Mouse (Mus musculus) E14TG2a.4 (cell line): Measurements from ENCODE around the gene Slc25a30.
"Not testable (repeated sequence)": the region's sequence is repeated elsewhere in the genome, so short reads cannot be mapped to it uniquely, and the experiment has no call there.

ENCODE experiments used
- H3K27me3 ChIP-seq: 2 replicates; pipeline ENCODE4 v1.6.1; 2014; ENCODE audit warnings: low read length, control low read depth; ENCODE audit not compliant: insufficient read depth
- H3K36me3 ChIP-seq: 2 replicates; pipeline ENCODE4 v1.6.1; 2014; ENCODE audit warnings: low read length, control low read depth; ENCODE audit not compliant: insufficient read depth
- H3K4me1 ChIP-seq: replicated peaks from 2 replicates; pipeline ENCODE4 v1.6.1; 2014; ENCODE audit warnings: low read depth, low read length, control low read depth
- H3K4me3 ChIP-seq: replicated peaks from 2 replicates; pipeline ENCODE4 v1.5.1; 2014; ENCODE audit warnings: mild to moderate bottlenecking, low read length
- H3K9me3 ChIP-seq: 2 replicates; pipeline ENCODE4 v1.6.1; 2014; ENCODE audit warnings: low read length, control low read depth
- CTCF ChIP-seq: conservative IDR thresholded peaks from 2 replicates; pipeline ENCODE4 v1.5.1; 2014; ENCODE audit warnings: low read length
- NANOG ChIP-seq: IDR thresholded peaks from 2 replicates; pipeline ENCODE4 v1.6.1; 2014; ENCODE audit warnings: borderline replicate concordance, low read length, mixed read lengths
- POU5F1 ChIP-seq: IDR thresholded peaks from 2 replicates; pipeline ENCODE4 v1.6.1; 2014; ENCODE audit warnings: low read length, borderline replicate concordance

The Slc25a30 gene

DNA sequence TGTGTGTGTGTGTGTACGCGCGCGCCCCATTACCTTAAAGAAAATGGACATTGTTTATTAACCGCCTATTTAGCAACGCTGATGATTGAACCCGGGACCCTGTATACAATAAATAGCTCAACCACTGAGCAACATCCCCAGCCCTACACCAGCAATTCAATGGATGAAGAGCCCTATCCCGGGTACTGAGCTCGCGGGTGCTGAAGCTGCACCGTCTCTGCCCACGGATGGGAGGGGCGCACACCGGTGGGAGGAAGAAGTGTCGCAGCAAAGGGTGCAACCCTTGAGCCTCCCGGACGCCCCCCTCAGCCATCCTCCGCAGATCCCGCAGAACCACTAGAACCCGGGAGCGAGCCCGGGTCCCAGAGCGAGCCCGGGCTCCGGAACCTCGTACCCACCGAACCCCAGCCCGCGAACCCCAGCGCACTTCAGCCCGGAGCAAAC lies 391 bp downstream of the Slc25a30 start:
- Histone ChIP-seq H3K27me3 (peaks cover 21% of the 10 kb centered on the region), H3K4me1 (peaks cover 21% of the 10 kb centered on the region), H3K36me3 (peaks cover 9% of the 10 kb centered on the region), H3K9me3 (no peaks in the 10 kb centered on the region), H3K4me3 (peak overlapping the region; percentile 95)
- TF ChIP-seq NANOG: no peak
- TF ChIP-seq POU5F1: no peak
- TF ChIP-seq CTCF: no peak

- TF ChIP-seq NANOG (no peak), CTCF (no peak), POU5F1 (no peak)
- Histone ChIP-seq H3K4me3 (no peak overlapping the region), H3K9me3 (no peaks in the 10 kb centered on the region), H3K36me3 (peaks cover 35% of the 10 kb centered on the region), H3K4me1 (peaks cover 13% of the 10 kb centered on the region), H3K27me3 (no peaks in the 10 kb centered on the region)
Observed at GRCm38 (mm10) chr14:75779913-75780312, 6.9 kb downstream of the Slc25a30 start.

DNA sequence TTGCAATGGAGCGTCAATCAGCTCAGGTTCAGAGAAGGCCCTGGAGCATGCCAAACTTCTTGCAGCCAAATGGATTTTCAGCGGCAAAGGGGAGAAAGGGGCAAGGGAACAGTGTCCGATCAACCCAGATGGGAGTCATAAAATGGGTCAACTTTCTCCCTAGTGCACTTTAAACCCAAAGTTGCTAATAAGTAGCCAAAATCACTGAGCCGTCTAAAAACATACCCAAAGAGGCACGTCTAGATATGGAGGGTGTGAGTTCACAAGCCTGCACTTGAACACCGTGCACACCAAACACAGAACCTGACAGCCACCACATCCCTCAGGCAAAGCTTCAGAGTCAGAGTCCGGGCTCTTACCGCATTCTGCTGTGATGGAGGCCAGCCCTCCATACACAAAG lies 10.2 kb downstream of the Slc25a30 start:
- Histone ChIP-seq H3K4me3 (no peak overlapping the region), H3K9me3 (no peaks in the 10 kb centered on the region), H3K27me3 (no peaks in the 10 kb centered on the region), H3K36me3 (peaks cover 49% of the 10 kb centered on the region), H3K4me1 (peaks cover 14% of the 10 kb centered on the region)
- TF ChIP-seq NANOG (no peak), CTCF (no peak), POU5F1 (no peak)

GRCm38 (mm10) chr14:75773431-75773830 lies 13.4 kb downstream of the Slc25a30 start:
- Histone ChIP-seq H3K4me3 (no peak overlapping the region), H3K9me3 (no peaks in the 10 kb centered on the region), H3K36me3 (peaks cover 59% of the 10 kb centered on the region), H3K4me1 (peaks cover 23% of the 10 kb centered on the region), H3K27me3 (no peaks in the 10 kb centered on the region)
- TF ChIP-seq NANOG (no peak), CTCF (no peak), POU5F1 (no peak)

- not testable (repeated sequence) for H3K4me3 ChIP-seq, H3K27me3 ChIP-seq, H3K9me3 ChIP-seq
- Histone ChIP-seq H3K4me1 (peaks cover 22% of the 10 kb centered on the region), H3K36me3 (peaks cover 60% of the 10 kb centered on the region)
Observed at GRCm38 (mm10) chr14:75772407-75772806, 14.4 kb downstream of the Slc25a30 start.

DNA sequence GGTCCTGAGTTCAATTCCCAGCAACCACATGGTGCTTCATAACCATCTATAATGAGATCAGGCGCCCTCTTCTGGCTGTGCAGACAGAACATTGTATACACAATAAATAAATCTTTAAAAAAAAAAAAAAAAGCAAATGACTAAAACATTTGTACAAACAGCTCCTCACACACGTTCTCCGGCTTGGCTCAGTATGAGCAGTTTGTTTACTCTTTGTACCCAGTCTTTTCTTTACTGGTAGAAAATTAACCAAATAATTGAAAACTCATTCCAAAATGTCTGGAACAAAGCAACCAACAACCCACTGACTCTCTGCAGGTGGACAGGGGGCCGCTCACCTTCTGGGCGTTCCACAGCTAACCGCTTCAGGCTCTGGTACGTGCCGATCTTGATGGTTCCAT lies 15.7 kb downstream of the Slc25a30 start:
- H3K27me3 ChIP-seq: no peaks in the 10 kb centered on the region
- H3K36me3 ChIP-seq: peaks cover 65% of the 10 kb centered on the region
- no peaks in the 10 kb centered on the region for H3K9me3 ChIP-seq
- H3K4me1 ChIP-seq: peaks cover 16% of the 10 kb centered on the region
- no peak for TF ChIP-seq POU5F1
- no peak for TF ChIP-seq NANOG
- TF ChIP-seq CTCF: no peak
- no peak overlapping the region for H3K4me3 ChIP-seq

GRCm38 (mm10) chr14:75769334-75769733 lies 17.5 kb downstream of the Slc25a30 start:
- Histone ChIP-seq H3K4me1 (peaks cover 16% of the 10 kb centered on the region), H3K4me3 (no peak overlapping the region), H3K9me3 (no peaks in the 10 kb centered on the region), H3K36me3 (peaks cover 64% of the 10 kb centered on the region), H3K27me3 (no peaks in the 10 kb centered on the region)
- TF ChIP-seq NANOG (no peak), CTCF (no peak), POU5F1 (no peak)

- no peak overlapping the region for H3K4me3 ChIP-seq
- H3K9me3 ChIP-seq: no peaks in the 10 kb centered on the region
- TF ChIP-seq NANOG (no peak), CTCF (no peak), POU5F1 (no peak)
- no peaks in the 10 kb centered on the region for H3K27me3 ChIP-seq
- H3K4me1 ChIP-seq: peaks cover 16% of the 10 kb centered on the region
- H3K36me3 ChIP-seq: peaks cover 59% of the 10 kb centered on the region
Observed at GRCm38 (mm10) chr14:75768275-75768608, 18.6 kb downstream of the Slc25a30 start.

- no peaks in the 10 kb centered on the region for H3K27me3 ChIP-seq
- H3K4me3 ChIP-seq: no peak overlapping the region
- H3K9me3 ChIP-seq: no peaks in the 10 kb centered on the region
- TF ChIP-seq POU5F1 (no peak), CTCF (peak; percentile 93)
- peaks cover 57% of the 10 kb centered on the region for H3K36me3 ChIP-seq
- peaks cover 16% of the 10 kb centered on the region for H3K4me1 ChIP-seq
Observed at GRCm38 (mm10) chr14:75767492-75768274, 19.2 kb downstream of the Slc25a30 start.
